Mouse (Mus musculus) C2C12 (cell line): ENCODE data around the gene Zmym1. TPM values are rescaled to one million over a fixed set of nuclear protein-coding genes. Genes with fewer than 3 reads are reported as not detected.
A peak's percentile ranks its signal among the peaks of the same experiment; 100 is the strongest.
"Not testable (repeated sequence)": the region's sequence is repeated elsewhere in the genome, so short reads cannot be mapped to it uniquely, and the experiment has no call there.

ENCODE experiments used
- H3K27me3 ChIP-seq: one replicate; pipeline ENCODE4 v1.6.1; 2011; ENCODE audit not compliant: control insufficient read depth, insufficient read depth, insufficient read length
- H3K36me3 ChIP-seq: one replicate; pipeline ENCODE4 v1.6.1; 2011; ENCODE audit not compliant: control insufficient read depth, insufficient read depth
- H3K4me3 ChIP-seq: one replicate; pipeline ENCODE4 v1.5.1; 2011; ENCODE audit warnings: mild to moderate bottlenecking, control low read depth; ENCODE audit not compliant: poor library complexity, insufficient read depth, severe bottlenecking
- H3K79me2 ChIP-seq: one replicate; pipeline ENCODE4 v1.6.1; 2011; ENCODE audit not compliant: control insufficient read depth, insufficient read depth
- H3K79me3 ChIP-seq: one replicate; pipeline ENCODE4 v1.6.1; 2011; ENCODE audit warnings: low read depth, control low read depth
- H3ac ChIP-seq: one replicate; pipeline ENCODE3; 2011; ENCODE audit warnings: low read depth; ENCODE audit not compliant: control insufficient read depth, insufficient read length
- CEBPB ChIP-seq: IDR thresholded peaks from one replicate; pipeline ENCODE4 v1.6.1; 2011; ENCODE audit warnings: low read depth, mild to moderate bottlenecking, control low read depth, moderate library complexity
- CTCF ChIP-seq: IDR thresholded peaks from one replicate; pipeline ENCODE4 v1.5.1; 2011; ENCODE audit not compliant: control insufficient read depth, insufficient read depth, insufficient read length
- FOSL1 ChIP-seq: IDR thresholded peaks from one replicate; pipeline ENCODE4 v1.8.0; 2011; ENCODE audit warnings: mild to moderate bottlenecking, low read length; ENCODE audit not compliant: poor library complexity, insufficient read depth, severe bottlenecking
- MAX ChIP-seq: IDR thresholded peaks from one replicate; pipeline ENCODE4 v1.6.1; 2011; ENCODE audit warnings: mild to moderate bottlenecking, control low read depth
- MYOD1 ChIP-seq: IDR thresholded peaks from one replicate; pipeline ENCODE4 v1.6.1; 2011; ENCODE audit warnings: low read depth; ENCODE audit not compliant: control insufficient read depth, insufficient read length
- MYOG ChIP-seq: IDR thresholded peaks from one replicate; pipeline ENCODE4 v1.6.1; 2011; ENCODE audit not compliant: control insufficient read depth, insufficient read length; ENCODE audit errors: extremely low read depth
- USF1 ChIP-seq: IDR thresholded peaks from one replicate; pipeline ENCODE4 v1.6.1; 2011; ENCODE audit warnings: low read depth, mild to moderate bottlenecking, control low read depth, moderate library complexity
- polyA plus RNA-seq: library from polyadenylated mRNA; unstranded; fragments of >200 nt; fragmentation: generic; extraction: Trizol; gene quantifications from one replicate; pipeline ENCODE4 v1.2.1, GENCODE M21; 2012; ENCODE audit warnings: missing spikeins

The Zmym1 gene
- polyA plus RNA-seq, 1 experiment: 4.1 TPM

GRCm38 (mm10) chr4:127015294-127015993 lies 45.5 kb downstream of the Zmym1 start:
- not testable (repeated sequence) for H3K27me3 ChIP-seq, H3ac ChIP-seq, H3K36me3 ChIP-seq, H3K79me2 ChIP-seq, H3K4me3 ChIP-seq, H3K79me3 ChIP-seq
- peak; percentile 83 for TF ChIP-seq CTCF

GRCm38 (mm10) chr4:127005113-127005936 lies 55.6 kb downstream of the Zmym1 start:
- Histone ChIP-seq H3K27me3 (peaks cover 6% of the 10 kb centered on the region), H3K79me3 (no peaks in the 10 kb centered on the region), H3K4me3 (no peak overlapping the region), H3ac (no peak overlapping the region), H3K36me3 (no peaks in the 10 kb centered on the region), H3K79me2 (no peaks in the 10 kb centered on the region)
- no peak for TF ChIP-seq USF1

DNA sequence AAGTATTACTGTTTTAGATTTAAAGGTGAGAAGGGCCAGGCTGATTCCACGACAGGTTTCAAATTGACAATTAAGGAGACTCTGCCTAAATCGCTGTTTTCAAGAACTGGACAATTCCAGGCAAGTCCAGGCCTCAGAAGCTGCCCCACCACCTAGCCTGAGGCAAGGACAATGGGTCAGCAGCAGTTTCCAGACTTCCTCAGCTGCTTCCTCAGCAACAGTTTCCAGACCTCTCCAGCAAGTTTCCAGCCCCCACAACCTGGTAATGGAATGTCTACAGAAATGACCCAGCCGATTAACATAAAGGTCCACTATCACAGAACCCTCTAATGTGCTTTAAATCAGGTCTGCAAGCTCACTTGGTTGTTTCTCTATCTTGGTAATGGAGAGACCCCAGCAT lies 56.6 kb downstream of the Zmym1 start:
- H3K27me3 ChIP-seq: peaks cover 6% of the 10 kb centered on the region
- H3ac ChIP-seq: no peak overlapping the region
- no peak for TF ChIP-seq FOSL1
- no peak for TF ChIP-seq USF1
- TF ChIP-seq MAX: no peak
- no peak for TF ChIP-seq MYOG
- TF ChIP-seq CEBPB: no peak
- TF ChIP-seq MYOD1: no peak
- no peak for TF ChIP-seq CTCF
- H3K79me3 ChIP-seq: no peaks in the 10 kb centered on the region
- H3K79me2 ChIP-seq: no peaks in the 10 kb centered on the region
- H3K36me3 ChIP-seq: no peaks in the 10 kb centered on the region
- H3K4me3 ChIP-seq: no peak overlapping the region

- Histone ChIP-seq H3ac (no peak overlapping the region), H3K36me3 (no peaks in the 10 kb centered on the region), H3K4me3 (no peak overlapping the region), H3K79me3 (no peaks in the 10 kb centered on the region), H3K79me2 (no peaks in the 10 kb centered on the region), H3K27me3 (peaks cover under 1% of the 10 kb centered on the region)
- no peak for TF ChIP-seq MYOG
- no peak for TF ChIP-seq CEBPB
- TF ChIP-seq MAX: no peak
- TF ChIP-seq CTCF: no peak
- TF ChIP-seq MYOD1: no peak
Measured at GRCm38 (mm10) chr4:127000601-127001105, 60.3 kb downstream of the Zmym1 start.

DNA sequence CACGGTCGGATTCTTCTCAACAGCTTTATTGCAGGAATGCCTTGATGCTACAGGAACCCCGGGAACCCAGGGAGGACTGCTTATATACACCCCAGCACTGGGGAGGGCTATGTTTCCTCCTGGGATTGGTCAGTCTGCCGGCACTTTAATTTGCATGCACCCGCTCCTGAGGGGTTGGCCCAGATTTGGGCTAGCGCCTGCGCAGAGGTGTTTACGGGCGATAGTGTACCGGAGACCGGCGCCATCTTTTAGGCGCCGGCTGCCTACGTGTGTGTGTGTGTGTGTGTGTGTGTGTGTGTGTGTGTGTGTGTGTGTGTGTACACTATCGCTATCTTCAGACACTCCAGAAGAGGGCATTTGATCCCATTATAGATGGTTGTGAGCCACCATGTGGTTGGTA lies 61.6 kb downstream of the Zmym1 start:
- H3K79me3 ChIP-seq, H3ac ChIP-seq, H3K4me3 ChIP-seq, H3K27me3 ChIP-seq, H3K79me2 ChIP-seq, H3K36me3 ChIP-seq: not testable (repeated sequence)

Other genes with a start within 250 kb of the Zmym1 start
- gene Zmym4, start 93.0 kb downstream of the Zmym1 start, polyA plus RNA-seq: 6.7 TPM
- 147 TPM for gene Sfpq, start 39.8 kb downstream of the Zmym1 start, polyA plus RNA-seq
- gene Zmym6, start 16.2 kb upstream of the Zmym1 start, polyA plus RNA-seq: not detected
- gene Tmem35b, start 62.5 kb upstream of the Zmym1 start, polyA plus RNA-seq: 0.15 TPM
- gene Dlgap3, start 108.1 kb upstream of the Zmym1 start, polyA plus RNA-seq: not detected
- 60.4 TPM for gene Smim12, start 182.6 kb upstream of the Zmym1 start, polyA plus RNA-seq